Mouse (Mus musculus): ENCODE data around the gene Dhx32.

DNA sequence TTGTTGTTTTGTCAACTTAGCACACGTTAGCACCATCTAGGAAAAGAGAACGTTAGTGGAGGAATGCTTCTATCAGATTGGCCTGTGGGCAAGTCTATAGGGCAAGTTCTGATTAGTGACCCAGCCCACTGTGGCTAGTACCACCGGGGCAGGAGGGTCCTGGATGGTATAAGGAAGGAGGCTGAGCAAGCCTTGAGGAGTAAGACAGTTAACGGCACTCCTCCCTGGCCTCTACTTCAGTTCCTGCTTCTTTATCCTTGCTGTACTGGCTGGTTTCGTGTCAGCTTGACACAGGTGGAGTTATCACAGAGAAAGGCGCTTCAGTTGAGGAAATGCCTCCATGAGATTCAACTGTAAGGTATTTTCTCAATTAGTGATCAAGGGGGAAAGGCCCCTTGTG lies 5.0 kb upstream of the Dhx32 start:
- TF ChIP-seq CTCF (IDR thresholded peaks at IDR 0.05; ENCODE audit: low read depth, low read length) (no peak), POLR2A (IDR thresholded peaks at IDR 0.05; ENCODE audit: insufficient read depth, low read length) (no peak), EP300 (IDR thresholded peaks at IDR 0.05; ENCODE audit: insufficient read depth, low read depth, low read length) (no peak)
